In genomic region chr15:10922570-10922969, GRCm38 (mm10) we compare ENCODE assay signal across 12 mouse cellular contexts. TPM values are rescaled to one million over a fixed set of nuclear protein-coding genes. Genes with fewer than 3 reads are reported as not detected.
DNase-seq lines count a peak whose midpoint lies in the region; ATAC-seq and TF ChIP-seq lines count a peak whose summit lies in the region.
"Had no signal": no experiment of that assay in that cellular context is flagged by ENCODE, and none has a peak within 500 bp of the region (broad histone marks: within the 10 kb centered on the region; RNA-seq: fewer than 3 reads in every experiment).

No protein-coding gene starts in this region.

- DNase-seq in heart, postnatal 4 days: peak; percentile 10
- DNase-seq in heart, adult 8-10 months (ENCODE audit: low spot score): no peak
- peak; percentile 35 for DNase-seq in brain, adult 2 months (ENCODE audit: low read depth, low spot score)
- peak; percentile 5 to 7 for DNase-seq in layer of hippocampus, postnatal 25 days (ENCODE audit: extremely low spot score in 1 of 2, low spot score in 1 of 2)
- no peak for DNase-seq in lung, adult 2 months
- DNase-seq in lung, postnatal 4 days: no peak
- DNase-seq: gastrocnemius, postnatal 36 days; kidney, adult 8-10 months; right cerebral cortex, adult 18-20 months had no signal

- H3K4me1 ChIP-seq in forebrain, embryonic 16.5 days (replicated peaks; ENCODE audit: control insufficient read depth, insufficient read depth, low read length): no peaks in the 10 kb centered on the region
- H3K4me1 ChIP-seq in intestine, embryonic 15.5 days (replicated peaks): no peaks in the 10 kb centered on the region
- H3K4me1 ChIP-seq in lung, adult 2 months (ENCODE audit: control insufficient read depth, insufficient read depth, low read length): no peaks in the 10 kb centered on the region
- H3K4me1 ChIP-seq: liver, embryonic 12.5 days had no signal

- no peaks in the 10 kb centered on the region for H3K9me3 ChIP-seq in forebrain, embryonic 16.5 days (ENCODE audit: control insufficient read depth, low read length)
- H3K9me3 ChIP-seq in intestine, embryonic 15.5 days: no peaks in the 10 kb centered on the region
- H3K9me3 ChIP-seq: liver, embryonic 12.5 days had no signal

- TF ChIP-seq POLR2A in lung, adult 2 months (IDR thresholded peaks at IDR 0.05; ENCODE audit: borderline replicate concordance, extremely low read depth, low read depth, low read length): no peak

- H3K9ac ChIP-seq in forebrain, embryonic 16.5 days (replicated peaks; ENCODE audit: low read depth, low read length): no peak overlapping the region
- no peak overlapping the region for H3K9ac ChIP-seq in intestine, embryonic 15.5 days
- H3K9ac ChIP-seq: liver, embryonic 12.5 days had no signal

- H3K27ac ChIP-seq in forebrain, embryonic 16.5 days (ENCODE audit: low read length): no peak overlapping the region
- H3K27ac ChIP-seq in intestine, embryonic 15.5 days: no peak overlapping the region
- H3K27ac ChIP-seq: liver, embryonic 12.5 days had no signal

- H3K27me3 ChIP-seq in forebrain, embryonic 16.5 days (replicated peaks; ENCODE audit: control insufficient read depth, insufficient read depth, low read length): no peaks in the 10 kb centered on the region
- H3K27me3 ChIP-seq in intestine, embryonic 15.5 days (replicated peaks): no peaks in the 10 kb centered on the region
- H3K27me3 ChIP-seq: liver, embryonic 12.5 days had no signal

- 10% methylated on average over 3 of the region's 3 CpGs for WGBS in forebrain, embryonic 16.5 days
- 52% methylated on average over 3 of the region's 3 CpGs for WGBS in intestine, embryonic 15.5 days
- 38% methylated on average over 3 of the region's 3 CpGs for WGBS in lung, adult 2 months

- TF ChIP-seq CTCF in lung, adult 2 months (IDR thresholded peaks at IDR 0.05; ENCODE audit: insufficient read depth, low read length): no peak

- no peak overlapping the region for H3K4me2 ChIP-seq in forebrain, embryonic 16.5 days (ENCODE audit: low read length)
- H3K4me2 ChIP-seq in intestine, embryonic 15.5 days (replicated peaks): no peak overlapping the region
- H3K4me2 ChIP-seq: liver, embryonic 12.5 days had no signal

- peak; percentile 81 for ATAC-seq in forebrain, embryonic 16.5 days
- ATAC-seq in intestine, embryonic 15.5 days: no peak
- ATAC-seq: liver, embryonic 12.5 days had no signal

- no peaks in the 10 kb centered on the region for H3K36me3 ChIP-seq in forebrain, embryonic 16.5 days (ENCODE audit: control insufficient read depth, insufficient read depth)
- H3K36me3 ChIP-seq in intestine, embryonic 15.5 days: no peaks in the 10 kb centered on the region
- H3K36me3 ChIP-seq: liver, embryonic 12.5 days had no signal

- no peak overlapping the region for H3K4me3 ChIP-seq in forebrain, embryonic 16.5 days (replicated peaks; ENCODE audit: low read length)
- H3K4me3 ChIP-seq in intestine, embryonic 15.5 days (replicated peaks): no peak overlapping the region
- H3K4me3 ChIP-seq in lung, adult 2 months (replicated peaks; ENCODE audit: extremely low read depth, low read depth, low read length): no peak overlapping the region
- H3K4me3 ChIP-seq: liver, embryonic 12.5 days had no signal

RNA-seq across cellular contexts. Expression of gene C1qtnf3, which starts 29.6 kb away (rescaled TPM):
- total RNA-seq in heart, postnatal 4 days (2021): 1 to 10 TPM in 1 of 2 experiments, under 1 TPM in 1; 0.62 to 1.2 TPM
- total RNA-seq in heart, adult 8-10 months (2022): not detected
- 0.18 and 1.8 TPM in 2 replicates for polyA plus RNA-seq in forebrain, embryonic 16.5 days (2015; fragmentation: Nextera tagmentation; extraction: Ambion mirVana)
- total RNA-seq in layer of hippocampus, postnatal 25 days (2021): not detected
- 2.2 and 2.6 TPM in 2 replicates for polyA plus RNA-seq in intestine, embryonic 15.5 days (2015; fragmentation: Nextera tagmentation; extraction: Ambion mirVana)
- 0.38 and 1.7 TPM in 2 replicates for polyA plus RNA-seq in lung, adult 2 months (2012; rRNA removed)

RNA-seq across cellular contexts. Expression of gene Amacr, which starts 59.0 kb away (rescaled TPM):
- total RNA-seq in heart, postnatal 4 days (2021): 10 to 100 TPM; 14.6 to 15.6 TPM
- 10 to 100 TPM; 34.2 to 38.2 (median 36.0) TPM for total RNA-seq in heart, adult 8-10 months (2022)
- polyA plus RNA-seq in forebrain, embryonic 16.5 days (2015; fragmentation: Nextera tagmentation; extraction: Ambion mirVana): 8.2 and 8.5 TPM in 2 replicates
- total RNA-seq in layer of hippocampus, postnatal 25 days (2021): 10 to 100 TPM; 10.5 to 11.6 TPM
- 20.6 and 21.6 TPM in 2 replicates for polyA plus RNA-seq in intestine, embryonic 15.5 days (2015; fragmentation: Nextera tagmentation; extraction: Ambion mirVana)
- 4.4 and 6.9 TPM in 2 replicates for polyA plus RNA-seq in lung, adult 2 months (2012; rRNA removed)

Comparison
In these comparisons a context has a peak if more than half of its experiments do, and no peak if none do; other contexts are left out.
1. DNase-seq: peak in heart, postnatal 4 days (single experiment), brain, adult 2 months (single experiment) and layer of hippocampus, postnatal 25 days (2 of 2); none in heart, adult 8-10 months (single experiment), lung, adult 2 months (single experiment) and lung, postnatal 4 days (0 of 2).